In the genomic region with DNA sequence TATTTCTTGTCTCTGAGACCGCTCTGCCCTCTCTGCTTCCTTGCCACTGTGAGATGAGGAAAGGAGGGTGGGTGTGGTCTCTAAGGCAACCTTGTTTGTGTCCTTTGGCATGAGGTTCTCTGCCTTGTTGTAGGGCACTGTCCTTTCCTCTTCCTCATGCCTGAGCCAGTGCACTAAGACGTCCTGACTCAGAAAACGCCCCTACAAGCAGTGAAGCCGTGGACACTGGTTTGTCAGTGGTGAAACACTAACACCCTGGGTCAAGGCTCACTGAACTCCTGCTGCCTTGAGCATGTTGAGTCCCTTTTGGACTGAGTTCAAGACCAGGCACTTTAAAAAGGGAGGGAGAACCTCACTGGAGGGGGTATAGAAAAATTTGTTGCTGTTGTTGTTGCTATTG, we compare ENCODE assay signal across 17 mouse cellular contexts.
"Had no signal": no experiment of that assay in that cellular context is flagged by ENCODE, and none has a peak within 500 bp of the region (broad histone marks: within the 10 kb centered on the region; RNA-seq: fewer than 3 reads in every experiment).

No protein-coding gene starts in this region.

- H3K27ac ChIP-seq: layer of hippocampus, adult 2 months; limb, embryonic 10.5 days; liver, embryonic 15.5 days; lung, embryonic 15.5 days; midbrain, embryonic 10.5 days; neural tube, embryonic 15.5 days had no signal

- H3K27me3 ChIP-seq: liver, embryonic 15.5 days; lung, embryonic 15.5 days; neural tube, embryonic 15.5 days had no signal

- H3K4me2 ChIP-seq: liver, embryonic 11.5 days; liver, embryonic 15.5 days; lung, embryonic 15.5 days; neural tube, embryonic 15.5 days had no signal

- H3K9me3 ChIP-seq: limb, embryonic 10.5 days; liver, embryonic 15.5 days; lung, embryonic 15.5 days; midbrain, embryonic 10.5 days; neural tube, embryonic 15.5 days had no signal

- H3K4me3 ChIP-seq: layer of hippocampus, adult 2 months; limb, embryonic 10.5 days; liver, embryonic 15.5 days; lung, embryonic 15.5 days; midbrain, embryonic 10.5 days; myocyte; neural tube, embryonic 15.5 days had no signal

- H3K36me3 ChIP-seq: limb, embryonic 10.5 days; liver, embryonic 15.5 days; lung, embryonic 15.5 days; midbrain, embryonic 10.5 days; neural tube, embryonic 15.5 days had no signal

- DNase-seq: kidney, postnatal 10 days; kidney, postnatal 4 days; lung, postnatal 4 days; midbrain, embryonic 14.5 days; retina, postnatal 1 day; right cerebral cortex, postnatal 4 days; spleen, adult 18-20 months; thymus, adult 18-20 months; thymus, postnatal 14 days had no signal

- H3K9ac ChIP-seq: liver, embryonic 15.5 days; lung, embryonic 15.5 days; neural tube, embryonic 15.5 days had no signal
